Mouse (Mus musculus) midbrain, postnatal 0 days (tissue): ENCODE measurements at regions not wholly inside any gene's neighbourhood (a gene's known extent, or its start where the extent isn't known, plus 50 kb on each side); places are given as distances from the start of the nearest gene placed in this dataset.

Experiments
- ATAC-seq: fragments of 200-750 bp; cut with Nextera tagmentation; 2 replicates; pipeline ENCODE4 v1.8.0; 2017; ENCODE audit warnings: moderate number of reproducible peaks, mild to moderate bottlenecking, moderate TSS enrichment, moderate library complexity; ENCODE audit not compliant: low FRiP score
- DNase-seq: peaks from one replicate; pipeline ENCODE4 v3.0.0-alpha.2; 2015; ENCODE audit warnings: low spot score
- H3K27ac ChIP-seq: fragments of 300-500 bp; sonication (generic); 2 replicates; pipeline ENCODE4 v1.5.1; 2014; ENCODE audit warnings: low read depth, mild to moderate bottlenecking, low read length, mixed read lengths
- H3K27me3 ChIP-seq: fragments of 300-500 bp; sonication (generic); 2 replicates; pipeline ENCODE4 v1.6.1; 2014; ENCODE audit warnings: low read length, control low read depth, mixed read lengths; ENCODE audit not compliant: insufficient read depth
- H3K36me3 ChIP-seq: fragments of 300-500 bp; sonication (generic); 2 replicates; pipeline ENCODE4 v1.6.1; 2014; ENCODE audit warnings: low read length, control low read depth, mixed read lengths; ENCODE audit not compliant: insufficient read depth
- H3K4me1 ChIP-seq: fragments of 300-500 bp; sonication (generic); 2 replicates; pipeline ENCODE4 v1.6.1; 2014; ENCODE audit warnings: mild to moderate bottlenecking, control low read depth, antibody characterized with exemption, low read length, mixed read lengths; ENCODE audit not compliant: insufficient read depth
- H3K4me2 ChIP-seq: fragments of 300-500 bp; sonication (generic); 2 replicates; pipeline ENCODE4 v1.6.1; 2014; ENCODE audit warnings: low read depth, mild to moderate bottlenecking, low read length, mixed read lengths; ENCODE audit not compliant: poor library complexity, severe bottlenecking
- H3K4me3 ChIP-seq: fragments of 300-500 bp; sonication (generic); 2 replicates; pipeline ENCODE4 v1.5.1; 2014; ENCODE audit warnings: low read depth, mild to moderate bottlenecking, low read length, moderate library complexity
- H3K9ac ChIP-seq: fragments of 300-500 bp; sonication (generic); replicated peaks from 2 replicates; pipeline ENCODE4 v1.6.1; 2014; ENCODE audit warnings: mild to moderate bottlenecking, low read length, moderate library complexity, mixed read lengths; ENCODE audit not compliant: poor library complexity, severe bottlenecking
- H3K9me3 ChIP-seq: fragments of 300-500 bp; sonication (generic); 2 replicates; pipeline ENCODE4 v1.6.1; 2016; ENCODE audit warnings: low read length, control low read depth
- CTCF ChIP-seq: IDR thresholded peaks from 2 replicates; pipeline ENCODE4 v1.5.1; 2016; ENCODE audit warnings: antibody characterized with exemption, mild to moderate bottlenecking
- WGBS: fragments of 180-500 bp; shearing (Covaris S2); extraction: QIAGEN DNeasy Blood & Tissue Kit; methylation state at CpG from one replicate; pipeline ENCODE4 v1.1.7; 2014; 5-methylcytosine and 5-hydroxymethylcytosine counted together

DNA sequence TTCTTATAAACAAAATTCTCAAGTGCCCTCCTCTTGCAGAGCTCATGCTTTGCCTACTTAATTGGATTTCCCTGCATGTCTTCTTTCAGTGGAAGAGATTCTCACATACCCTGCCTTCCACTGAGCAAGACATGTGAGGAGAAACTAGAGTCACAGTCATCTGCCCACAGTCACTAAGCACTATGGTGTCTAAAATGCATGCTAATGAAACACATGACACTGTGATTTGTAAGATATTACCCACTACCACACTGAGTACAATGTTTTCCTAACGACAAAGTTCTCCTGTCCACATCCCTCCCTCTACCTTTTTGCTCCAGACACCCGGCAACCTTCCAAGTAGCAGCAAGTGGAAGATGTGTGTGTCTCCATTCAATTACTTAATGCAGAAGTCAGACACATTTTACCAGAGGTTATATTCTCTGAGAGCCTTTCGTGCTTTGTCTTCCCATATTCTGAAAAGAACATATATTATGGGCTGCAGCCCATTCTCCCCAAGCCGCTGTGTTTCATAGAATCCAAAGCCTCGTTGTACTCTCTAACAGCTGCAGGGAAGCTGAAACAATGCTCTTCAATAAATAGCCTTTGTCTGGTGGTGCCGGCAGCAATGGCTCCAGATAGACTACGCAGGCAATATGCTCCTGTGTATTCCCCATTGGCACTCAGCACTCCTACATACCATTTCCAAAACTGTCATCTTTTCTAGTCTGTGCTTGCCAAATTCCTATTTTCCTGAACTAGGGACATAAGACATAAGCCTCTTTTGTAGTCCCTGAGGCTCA is 670.7 kb downstream of the Poteg start:
- ATAC-seq (no peak), DNase-seq (peak; percentile 4)
- no peak for TF ChIP-seq CTCF
- Histone ChIP-seq H3K4me2 (no peak overlapping the region), H3K27ac (0 out of 2 replicates have a peak overlapping the region, but pooled peaks have one; percentile 38), H3K9ac (no peak overlapping the region), H3K36me3 (no peaks in the 10 kb centered on the region), H3K4me3 (no peak overlapping the region), H3K27me3 (no peaks in the 10 kb centered on the region), H3K4me1 (no peaks in the 10 kb centered on the region), H3K9me3 (no peaks in the 10 kb centered on the region)
- WGBS: 37% methylated on average over 7 of the region's 7 CpGs

DNA sequence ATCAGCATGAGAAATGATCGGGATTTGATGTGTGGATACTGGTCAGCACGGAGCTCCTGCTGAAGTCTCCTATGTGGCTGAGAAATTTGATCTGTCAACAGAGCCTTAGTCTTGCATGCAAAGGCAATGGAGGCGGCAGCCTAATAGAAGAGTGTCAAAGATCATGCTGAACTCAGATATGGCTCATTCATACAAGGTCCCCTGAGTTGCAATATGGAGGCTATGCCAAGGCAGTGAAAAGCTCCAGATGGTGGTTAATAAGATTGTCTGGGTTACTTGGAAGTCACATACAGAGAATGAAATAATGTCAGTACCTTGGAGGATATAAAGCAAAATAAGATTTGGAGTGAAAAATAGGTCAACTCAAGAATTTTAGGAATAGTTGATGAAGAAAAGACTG is 677.6 kb downstream of the Poteg start:
- Histone ChIP-seq H3K27ac (no peak overlapping the region), H3K4me2 (no peak overlapping the region), H3K4me3 (no peak overlapping the region), H3K9ac (no peak overlapping the region), H3K27me3 (no peaks in the 10 kb centered on the region), H3K36me3 (no peaks in the 10 kb centered on the region), H3K9me3 (no peaks in the 10 kb centered on the region), H3K4me1 (no peaks in the 10 kb centered on the region)
- DNase-seq: peak; percentile 72
- no peak for TF ChIP-seq CTCF
- no peak for ATAC-seq
- WGBS: 73% methylated on average over 3 of the region's 3 CpGs

DNA sequence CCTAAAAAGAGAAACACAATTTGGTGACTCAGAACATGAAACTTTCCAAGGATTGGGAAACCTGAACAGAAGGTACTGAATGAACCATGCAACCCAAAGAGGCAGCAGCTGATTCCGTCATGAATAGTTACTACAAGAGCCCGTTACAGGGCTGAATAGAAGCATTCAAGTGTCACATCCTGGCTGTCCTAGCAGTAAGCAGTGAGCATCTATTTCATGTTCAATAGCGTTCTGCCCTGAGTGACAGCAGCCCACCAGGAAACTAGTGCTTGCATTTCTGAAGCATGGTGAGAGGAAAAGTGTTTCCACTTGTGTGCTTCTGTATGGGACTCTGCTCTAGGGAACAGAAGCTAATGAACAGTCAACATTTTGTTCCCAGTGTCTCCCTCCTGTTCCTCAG is 694.4 kb downstream of the Poteg start:
- Histone ChIP-seq H3K27me3 (no peaks in the 10 kb centered on the region), H3K9me3 (no peaks in the 10 kb centered on the region), H3K4me2 (no peak overlapping the region), H3K9ac (no peak overlapping the region), H3K27ac (no peak overlapping the region), H3K36me3 (no peaks in the 10 kb centered on the region), H3K4me3 (no peak overlapping the region), H3K4me1 (no peaks in the 10 kb centered on the region)
- no peak for TF ChIP-seq CTCF
- ATAC-seq (no peak), DNase-seq (no peak)
- 38% methylated on average over 3 of the region's 3 CpGs for WGBS

DNA sequence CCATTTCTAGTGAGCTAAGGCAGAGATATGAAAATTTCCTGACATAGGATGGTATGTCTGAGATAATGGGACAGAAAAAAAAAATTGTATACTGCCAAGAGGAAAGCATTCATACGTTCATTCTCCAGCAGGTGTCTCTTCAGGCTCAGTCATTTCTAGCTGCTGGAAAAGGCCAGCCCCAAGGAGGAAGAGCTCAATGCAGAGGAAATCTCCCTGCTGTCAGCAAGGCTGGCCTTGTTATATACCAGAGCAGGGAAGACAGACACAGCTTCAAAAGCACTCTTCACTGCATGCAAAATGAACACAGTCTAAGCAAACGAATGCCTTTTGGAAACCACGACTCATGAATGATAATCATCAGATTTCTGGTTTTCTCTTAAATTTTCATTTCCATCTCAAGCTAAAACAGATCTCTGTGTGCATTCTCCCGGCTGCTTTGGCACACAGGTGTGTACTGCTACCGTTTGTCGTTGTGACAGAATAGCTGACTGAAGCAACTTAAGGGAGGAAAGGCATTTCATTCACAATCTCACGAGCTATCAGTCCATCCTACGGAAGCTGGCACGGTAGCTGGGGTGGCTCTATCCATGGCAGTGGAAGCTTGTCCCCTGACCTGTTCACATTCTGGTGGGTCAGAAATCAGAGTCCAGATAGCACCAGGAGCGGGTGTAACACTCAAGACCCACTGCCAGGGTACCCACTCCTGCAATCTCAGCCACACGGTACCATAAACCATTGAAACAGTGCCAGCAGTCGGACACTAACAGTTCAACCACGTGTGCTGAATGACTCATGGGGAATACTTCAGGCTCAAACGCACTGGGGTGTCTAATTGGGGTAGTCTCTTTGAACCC is 701.4 kb downstream of the Poteg start:
- WGBS: 65% methylated on average over 14 of the region's 14 CpGs
- Histone ChIP-seq H3K27me3 (no peaks in the 10 kb centered on the region), H3K4me2 (no peak overlapping the region), H3K9ac (no peak overlapping the region), H3K27ac (no peak overlapping the region), H3K36me3 (no peaks in the 10 kb centered on the region), H3K4me3 (no peak overlapping the region), H3K4me1 (no peaks in the 10 kb centered on the region), H3K9me3 (no peaks in the 10 kb centered on the region)
- ATAC-seq (peak; percentile 78; the same call in 1 of the 2 replicates), DNase-seq (peak; percentile 82)
- TF ChIP-seq CTCF: peak; percentile 84

DNA sequence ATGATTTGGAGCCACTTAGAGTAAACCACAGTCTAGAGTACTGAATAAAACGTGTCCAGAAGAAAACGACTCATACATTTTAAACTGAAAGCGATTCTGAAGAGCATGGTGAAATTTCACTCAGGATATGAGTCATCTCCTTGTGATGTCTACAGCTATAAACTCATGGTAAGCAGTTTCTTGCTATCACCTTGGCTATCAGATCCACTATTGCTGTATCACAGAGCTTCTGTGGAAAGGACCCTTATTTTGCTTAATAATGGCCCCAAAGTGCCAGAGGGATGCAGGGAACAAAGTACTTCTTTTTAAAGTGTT is 701.9 kb downstream of the Poteg start:
- DNase-seq: no peak
- Histone ChIP-seq H3K9me3 (no peaks in the 10 kb centered on the region), H3K9ac (no peak overlapping the region), H3K4me2 (no peak overlapping the region), H3K4me1 (no peaks in the 10 kb centered on the region), H3K4me3 (no peak overlapping the region), H3K27ac (no peak overlapping the region), H3K36me3 (no peaks in the 10 kb centered on the region), H3K27me3 (no peaks in the 10 kb centered on the region)
- ATAC-seq: no peak
- no peak for TF ChIP-seq CTCF
- WGBS: 84% methylated on average over 3 of the region's 3 CpGs

DNA sequence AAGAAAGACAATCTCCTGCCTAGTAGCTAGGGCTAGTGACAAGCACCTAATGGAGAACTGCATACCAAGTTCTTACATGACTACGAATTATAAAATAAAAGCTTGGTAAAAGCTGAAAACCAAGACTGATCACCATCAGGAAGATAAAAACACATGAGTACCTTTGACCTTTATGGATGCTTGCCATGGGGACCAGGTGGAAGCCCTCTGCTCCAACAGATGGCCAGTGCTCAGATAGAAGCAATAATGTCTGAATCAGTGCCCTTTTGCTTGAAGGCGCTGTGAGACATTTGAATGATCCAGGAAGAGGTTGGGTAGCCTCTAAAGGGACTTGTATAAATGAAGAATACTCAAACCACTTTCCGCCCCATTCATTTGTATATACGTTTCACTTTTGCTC is 713.2 kb downstream of the Poteg start:
- no peaks in the 10 kb centered on the region for H3K4me1 ChIP-seq
- H3K27ac ChIP-seq: no peak overlapping the region
- H3K9me3 ChIP-seq: no peaks in the 10 kb centered on the region
- WGBS: 93% methylated on average over 4 of the region's 4 CpGs
- H3K4me3 ChIP-seq: no peak overlapping the region
- no peak overlapping the region for H3K4me2 ChIP-seq
- H3K27me3 ChIP-seq: no peaks in the 10 kb centered on the region
- H3K9ac ChIP-seq: no peak overlapping the region
- DNase-seq: peak; percentile 15
- no peak for TF ChIP-seq CTCF
- H3K36me3 ChIP-seq: no peaks in the 10 kb centered on the region
- ATAC-seq: no peak
